Mouse (Mus musculus): ENCODE measurements at regions not wholly inside any gene's neighbourhood (a gene's known extent, or its start where the extent isn't known, plus 50 kb on each side); places are given as distances from the start of the nearest gene placed in this dataset.

DNA sequence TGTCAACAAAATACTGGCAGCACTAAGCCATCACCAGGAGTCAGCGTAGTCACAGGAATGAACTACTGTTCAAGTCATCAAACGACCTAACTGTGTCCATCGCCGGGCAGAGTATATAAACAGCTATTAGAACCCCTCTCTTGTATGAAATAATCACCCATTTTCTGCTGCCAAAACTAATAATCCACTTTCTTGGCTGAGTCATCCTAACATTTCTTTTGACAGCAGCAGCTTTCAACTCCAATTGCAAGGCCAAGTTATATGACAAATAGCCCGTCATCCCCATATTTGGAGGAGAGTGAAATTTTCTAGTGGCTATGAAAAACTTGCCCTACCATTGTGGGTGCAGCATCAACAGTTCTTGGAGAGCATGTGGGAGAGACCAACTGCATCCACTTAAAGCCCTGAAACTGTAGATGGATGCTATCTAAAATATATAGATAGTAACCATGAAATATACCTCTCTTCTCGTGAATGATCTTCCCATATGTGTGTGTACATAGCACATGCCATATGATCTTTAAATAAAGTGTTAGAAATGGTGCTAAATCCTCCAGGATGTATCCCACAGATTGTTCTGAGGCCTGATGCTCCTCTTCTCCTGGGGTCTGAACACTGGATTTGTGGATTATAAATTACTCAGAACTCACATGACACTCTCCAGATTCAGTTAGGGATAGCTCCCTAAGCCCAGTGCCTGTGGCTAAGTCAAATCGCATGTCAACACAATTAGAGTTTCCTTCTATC lies 189.9 kb upstream of the Tmem72 start:
- ATAC-seq (ENCODE audit: low FRiP score): no peak
- no peaks in the 10 kb centered on the region for H3K27me3 ChIP-seq (ENCODE audit: insufficient read depth, low read length)
- H3K27ac ChIP-seq (ENCODE audit: low read depth, low read length): no peak overlapping the region
- 82% methylated on average over 7 of the region's 7 CpGs for WGBS
- H3K9me3 ChIP-seq (ENCODE audit: low read length): no peaks in the 10 kb centered on the region
- no peak for TF ChIP-seq CTCF (IDR thresholded peaks at IDR 0.05)
- no peak overlapping the region for H3K4me3 ChIP-seq (ENCODE audit: low read depth, low read length)
- no peak for DNase-seq (ENCODE audit: low spot score)
- H3K9ac ChIP-seq (replicated peaks; ENCODE audit: low read length, poor library complexity, severe bottlenecking): no peak overlapping the region
- H3K4me1 ChIP-seq (ENCODE audit: insufficient read depth, low read length): no peaks in the 10 kb centered on the region
- H3K36me3 ChIP-seq (ENCODE audit: insufficient read depth, low read length): no peaks in the 10 kb centered on the region
- no peak overlapping the region for H3K4me2 ChIP-seq (ENCODE audit: low read depth, low read length, poor library complexity, severe bottlenecking)

DNA sequence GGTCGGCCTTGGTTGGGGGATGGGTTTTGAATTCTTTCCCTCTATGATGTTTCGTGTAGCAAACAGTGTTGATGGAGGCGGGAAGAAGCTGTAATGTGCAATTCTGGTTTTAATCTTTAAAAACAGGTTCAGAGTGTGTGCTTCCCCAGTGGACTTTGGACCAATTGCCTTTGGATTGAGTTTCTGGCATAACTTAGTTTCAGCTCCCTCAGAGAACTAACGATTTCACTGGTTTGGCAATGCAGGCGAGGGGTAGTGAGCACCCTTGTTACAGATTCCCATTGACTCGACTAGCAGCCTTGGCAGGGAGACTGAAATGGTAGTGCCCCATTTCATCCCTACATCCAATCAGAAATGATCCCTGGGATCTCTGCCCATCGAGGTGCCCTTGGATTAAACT lies 193.9 kb upstream of the Tmem72 start:
- Histone ChIP-seq H3K9me3 (ENCODE audit: low read length) (no peaks in the 10 kb centered on the region), H3K36me3 (ENCODE audit: insufficient read depth, low read length) (no peaks in the 10 kb centered on the region), H3K4me2 (ENCODE audit: low read depth, low read length, poor library complexity, severe bottlenecking) (no peak overlapping the region), H3K9ac (replicated peaks; ENCODE audit: low read length, poor library complexity, severe bottlenecking) (no peak overlapping the region), H3K27ac (ENCODE audit: low read depth, low read length) (no peak overlapping the region), H3K27me3 (ENCODE audit: insufficient read depth, low read length) (no peaks in the 10 kb centered on the region), H3K4me1 (ENCODE audit: insufficient read depth, low read length) (no peaks in the 10 kb centered on the region), H3K4me3 (ENCODE audit: low read depth, low read length) (no peak overlapping the region)
- no peak for ATAC-seq (ENCODE audit: low FRiP score)
- TF ChIP-seq CTCF (IDR thresholded peaks at IDR 0.05): no peak
- 91% methylated on average over 7 of the region's 7 CpGs for WGBS
- no peak for DNase-seq (ENCODE audit: low spot score)

DNA sequence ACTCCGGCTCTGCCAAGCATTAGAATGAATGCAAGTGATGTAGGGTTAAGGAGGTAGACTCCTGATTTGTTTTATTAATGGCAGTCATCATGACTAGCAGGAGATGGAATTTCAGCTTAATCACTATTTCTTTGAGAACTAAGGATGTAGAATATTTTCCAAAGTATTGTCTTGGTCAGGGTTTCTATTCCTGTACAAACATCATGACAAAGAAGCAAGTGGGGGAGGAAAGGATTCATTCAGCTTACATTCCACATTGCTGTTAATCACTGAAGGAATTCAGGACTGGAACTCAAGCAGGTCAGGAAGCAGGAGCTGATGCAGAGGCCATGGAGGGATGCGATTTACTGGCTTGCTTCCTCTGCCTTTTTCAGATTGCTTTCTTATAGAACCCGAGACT lies 195.4 kb upstream of the Tmem72 start:
- Histone ChIP-seq H3K4me3 (ENCODE audit: low read depth, low read length) (no peak overlapping the region), H3K9me3 (ENCODE audit: low read length) (no peaks in the 10 kb centered on the region), H3K36me3 (ENCODE audit: insufficient read depth, low read length) (no peaks in the 10 kb centered on the region), H3K27me3 (ENCODE audit: insufficient read depth, low read length) (no peaks in the 10 kb centered on the region), H3K9ac (replicated peaks; ENCODE audit: low read length, poor library complexity, severe bottlenecking) (no peak overlapping the region), H3K4me2 (ENCODE audit: low read depth, low read length, poor library complexity, severe bottlenecking) (no peak overlapping the region), H3K27ac (ENCODE audit: low read depth, low read length) (no peak overlapping the region), H3K4me1 (ENCODE audit: insufficient read depth, low read length) (no peaks in the 10 kb centered on the region)
- 77% methylated on average over 3 of the region's 3 CpGs for WGBS
- DNase-seq (ENCODE audit: low spot score): no peak
- ATAC-seq (ENCODE audit: low FRiP score): no peak
- TF ChIP-seq CTCF (IDR thresholded peaks at IDR 0.05): no peak

DNA sequence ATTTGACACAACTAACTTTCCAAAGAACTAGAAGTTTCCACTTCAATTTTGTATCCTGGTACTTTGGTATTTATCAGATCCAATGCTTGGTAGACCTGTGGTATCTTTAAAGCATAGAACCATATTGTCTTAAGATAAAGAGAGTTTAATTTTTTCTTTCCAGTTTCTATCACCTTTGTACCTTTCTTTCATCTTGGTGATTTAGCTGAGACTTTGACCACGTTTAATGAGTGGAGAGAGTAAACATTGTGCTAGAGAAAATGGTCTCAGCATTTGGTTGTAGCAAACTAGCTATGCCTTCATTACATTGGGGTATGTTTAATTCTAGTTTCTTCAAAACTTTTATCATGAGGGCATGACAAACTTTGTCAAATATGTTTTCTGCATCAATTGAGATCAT lies 197.4 kb upstream of the Tmem72 start:
- Histone ChIP-seq H3K4me3 (ENCODE audit: low read depth, low read length) (no peak overlapping the region), H3K27me3 (ENCODE audit: insufficient read depth, low read length) (no peaks in the 10 kb centered on the region)
- WGBS: 70% methylated on average over 1 of the region's 1 CpGs

GRCm38 (mm10) chr6:116935024-116935423 lies 218.3 kb upstream of the Tmem72 start:
- Histone ChIP-seq H3K9ac (replicated peaks; ENCODE audit: low read length, poor library complexity, severe bottlenecking) (no peak overlapping the region), H3K9me3 (ENCODE audit: low read length) (no peaks in the 10 kb centered on the region), H3K4me3 (ENCODE audit: low read depth, low read length) (no peak overlapping the region), H3K4me2 (ENCODE audit: low read depth, low read length, poor library complexity, severe bottlenecking) (no peak overlapping the region), H3K27ac (ENCODE audit: low read depth, low read length) (no peak overlapping the region), H3K4me1 (ENCODE audit: insufficient read depth, low read length) (no peaks in the 10 kb centered on the region), H3K27me3 (ENCODE audit: insufficient read depth, low read length) (no peaks in the 10 kb centered on the region), H3K36me3 (ENCODE audit: insufficient read depth, low read length) (no peaks in the 10 kb centered on the region)
- TF ChIP-seq CTCF (IDR thresholded peaks at IDR 0.05): no peak
- ATAC-seq (ENCODE audit: low FRiP score) (no peak), DNase-seq (ENCODE audit: low spot score) (no peak)
- WGBS: 83% methylated on average over 3 of the region's 3 CpGs

More for the DNA sequence above, 197.4 kb upstream of the Tmem72 start:
- Histone ChIP-seq H3K27ac (ENCODE audit: low read depth, low read length) (no peak overlapping the region), H3K9ac (replicated peaks; ENCODE audit: low read length, poor library complexity, severe bottlenecking) (no peak overlapping the region), H3K9me3 (ENCODE audit: low read length) (no peaks in the 10 kb centered on the region), H3K36me3 (ENCODE audit: insufficient read depth, low read length) (no peaks in the 10 kb centered on the region), H3K4me1 (ENCODE audit: insufficient read depth, low read length) (no peaks in the 10 kb centered on the region), H3K4me2 (ENCODE audit: low read depth, low read length, poor library complexity, severe bottlenecking) (no peak overlapping the region)
- DNase-seq (ENCODE audit: low spot score) (no peak), ATAC-seq (ENCODE audit: low FRiP score) (no peak)
- no peak for TF ChIP-seq CTCF (IDR thresholded peaks at IDR 0.05)

DNA sequence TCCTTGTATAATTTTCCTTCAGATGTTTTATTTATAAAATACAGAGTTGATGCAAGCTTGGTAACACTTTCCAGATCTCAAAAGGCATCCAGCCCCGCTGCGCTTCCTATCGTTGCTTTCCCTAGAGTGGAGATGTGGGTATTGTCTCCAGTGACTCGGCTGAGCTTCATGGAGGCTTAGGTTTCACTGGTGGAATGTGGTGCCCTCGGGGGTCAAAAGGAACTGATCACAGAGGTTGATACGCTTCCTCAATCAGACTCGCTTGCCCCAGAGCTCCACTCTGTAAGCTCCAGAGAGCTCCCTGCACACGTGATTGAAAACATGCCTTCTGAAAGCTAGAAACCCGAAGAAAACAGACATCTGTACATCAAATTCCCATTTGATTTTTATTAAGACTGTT lies 224.9 kb upstream of the Tmem72 start:
- no peak for DNase-seq (ENCODE audit: low spot score)
- Histone ChIP-seq H3K9ac (replicated peaks; ENCODE audit: low read length, poor library complexity, severe bottlenecking) (no peak overlapping the region), H3K9me3 (ENCODE audit: low read length) (no peaks in the 10 kb centered on the region), H3K4me1 (ENCODE audit: insufficient read depth, low read length) (no peaks in the 10 kb centered on the region), H3K4me2 (ENCODE audit: low read depth, low read length, poor library complexity, severe bottlenecking) (no peak overlapping the region), H3K27ac (ENCODE audit: low read depth, low read length) (no peak overlapping the region), H3K27me3 (ENCODE audit: insufficient read depth, low read length) (no peaks in the 10 kb centered on the region), H3K4me3 (ENCODE audit: low read depth, low read length) (no peak overlapping the region), H3K36me3 (ENCODE audit: insufficient read depth, low read length) (no peaks in the 10 kb centered on the region)
- TF ChIP-seq CTCF (IDR thresholded peaks at IDR 0.05): no peak
- 62% methylated on average over 9 of the region's 9 CpGs for WGBS
- no peak for ATAC-seq (ENCODE audit: low FRiP score)
